Mouse (Mus musculus) embryonic facial prominence, embryonic 10.5 days (tissue): Measurements from ENCODE around the gene Gm28539. TPM values are rescaled to one million over a fixed set of nuclear protein-coding genes. Genes with fewer than 3 reads are reported as not detected.
"Not testable (repeated sequence)": the region's sequence is repeated elsewhere in the genome, so short reads cannot be mapped to it uniquely, and the experiment has no call there.

Experiments used
- DNase-seq: peaks from one replicate; pipeline ENCODE4 v3.0.0-alpha.2; 2017; ENCODE audit warnings: low spot score
- H3K27ac ChIP-seq: fragments of 300-500 bp; sonication (generic); replicated peaks from 2 replicates; pipeline ENCODE4 v1.5.1; 2016; ENCODE audit warnings: mild to moderate bottlenecking
- H3K27me3 ChIP-seq: fragments of 300-500 bp; sonication (generic); replicated peaks from 2 replicates; pipeline ENCODE4 v1.6.1; 2016; ENCODE audit warnings: low read depth, mild to moderate bottlenecking; ENCODE audit not compliant: poor library complexity, severe bottlenecking
- H3K36me3 ChIP-seq: fragments of 300-500 bp; sonication (generic); replicated peaks from 2 replicates; pipeline ENCODE4 v1.6.1; 2016; ENCODE audit warnings: mild to moderate bottlenecking, moderate library complexity
- H3K4me1 ChIP-seq: fragments of 300-500 bp; sonication (generic); 2 replicates; pipeline ENCODE4 v1.6.1; 2016
- H3K4me3 ChIP-seq: fragments of 300-500 bp; sonication (generic); 2 replicates; pipeline ENCODE4 v1.5.1; 2016; ENCODE audit warnings: mild to moderate bottlenecking, moderate library complexity
- H3K9me3 ChIP-seq: fragments of 300-500 bp; sonication (generic); 2 replicates; pipeline ENCODE4 v1.6.1; 2016; ENCODE audit warnings: mild to moderate bottlenecking
- WGBS: fragments of 180-500 bp; shearing (Covaris S2); methylation state at CpG from one replicate; pipeline ENCODE4 v1.1.7; 2016; 5-methylcytosine and 5-hydroxymethylcytosine counted together
- polyA plus RNA-seq: library from polyadenylated mRNA; unstranded; fragments of >200 nt; fragmentation: Nextera tagmentation; extraction: Ambion mirVana; gene quantifications from 2 replicates; pipeline ENCODE4 v1.2.1, GENCODE M21; 2016

The Gm28539 gene
- polyA plus RNA-seq, 1 experiment from 2014 or later: not detected

- H3K36me3 ChIP-seq, H3K27ac ChIP-seq, H3K9me3 ChIP-seq, H3K4me3 ChIP-seq, H3K4me1 ChIP-seq, H3K27me3 ChIP-seq: not testable (repeated sequence)
- 36% methylated on average over 2 of the region's 2 CpGs for WGBS
- peak; percentile 23 for DNase-seq
Observed at GRCm38 (mm10) chr16:19002610-19003389, 166.4 kb downstream of the Gm28539 start.

DNA sequence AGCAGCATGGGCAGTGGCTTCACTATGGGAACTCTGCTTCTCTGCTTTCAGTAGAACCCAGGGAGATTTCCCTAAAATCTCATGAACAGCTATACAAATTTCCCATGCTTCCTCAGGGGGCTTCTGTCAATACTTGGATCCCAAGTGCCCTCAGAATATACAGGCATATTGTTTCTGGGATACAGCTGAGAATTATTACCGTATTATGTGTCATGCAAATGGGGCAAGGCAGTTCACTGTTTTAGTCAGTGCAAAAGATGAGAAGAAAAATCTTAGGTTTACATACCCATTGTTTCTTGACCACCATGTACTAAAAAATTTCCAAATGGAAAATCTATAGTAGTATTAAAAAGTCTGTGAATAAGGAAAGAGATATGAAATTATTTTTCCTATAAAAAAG lies 167.4 kb downstream of the Gm28539 start:
- Histone ChIP-seq H3K4me3 (no peak overlapping the region), H3K4me1 (no peaks in the 10 kb centered on the region), H3K9me3 (peaks cover under 1% of the 10 kb centered on the region; the same call in 1 of the 2 replicates), H3K27ac (no peak overlapping the region), H3K27me3 (no peaks in the 10 kb centered on the region), H3K36me3 (no peaks in the 10 kb centered on the region)
- no peak for DNase-seq
- 88% methylated on average over 1 of the region's 1 CpGs for WGBS

GRCm38 (mm10) chr16:19005298-19005697 lies 168.9 kb downstream of the Gm28539 start:
- Histone ChIP-seq H3K27me3 (no peaks in the 10 kb centered on the region), H3K27ac (no peak overlapping the region), H3K36me3 (no peaks in the 10 kb centered on the region), H3K9me3 (no peaks in the 10 kb centered on the region), H3K4me3 (no peak overlapping the region), H3K4me1 (no peaks in the 10 kb centered on the region)
- no peak for DNase-seq
- WGBS: 83% methylated on average over 3 of the region's 3 CpGs

Other genes starting within 250 kb of the Gm28539 start
- gene Tbx1, start 245.9 kb upstream of the Gm28539 start, polyA plus RNA-seq: 8.1 and 9.5 TPM in 2 replicates
- 2.6 and 3.5 TPM in 2 replicates for gene Gp1bb, start 214.2 kb upstream of the Gm28539 start, polyA plus RNA-seq
- 3.2 and 3.6 TPM in 2 replicates for gene Gm49601, start 210.2 kb upstream of the Gm28539 start, polyA plus RNA-seq
- gene Sept5, start 206.6 kb upstream of the Gm28539 start, polyA plus RNA-seq: 30.2 and 32.2 TPM in 2 replicates
- 20.0 and 22.0 TPM in 2 replicates for gene Cldn5, start 59.7 kb upstream of the Gm28539 start, polyA plus RNA-seq
- gene Ufd1, start 24.8 kb upstream of the Gm28539 start, polyA plus RNA-seq: 103 and 107 TPM in 2 replicates
- 73.8 and 77.3 TPM in 2 replicates for gene Cdc45, start 24.6 kb upstream of the Gm28539 start, polyA plus RNA-seq
- gene 2510002D24Rik, start within 50 bp of the Gm28539 start, polyA plus RNA-seq: 32.6 and 34.9 TPM in 2 replicates
- 122 and 128 TPM in 2 replicates for gene Mrpl40, start 40.3 kb downstream of the Gm28539 start, polyA plus RNA-seq
- 22.8 and 25.8 TPM in 2 replicates for gene Hira, start 40.5 kb downstream of the Gm28539 start, polyA plus RNA-seq